Mouse (Mus musculus): ENCODE results near the gene Pik3cd.

DNA sequence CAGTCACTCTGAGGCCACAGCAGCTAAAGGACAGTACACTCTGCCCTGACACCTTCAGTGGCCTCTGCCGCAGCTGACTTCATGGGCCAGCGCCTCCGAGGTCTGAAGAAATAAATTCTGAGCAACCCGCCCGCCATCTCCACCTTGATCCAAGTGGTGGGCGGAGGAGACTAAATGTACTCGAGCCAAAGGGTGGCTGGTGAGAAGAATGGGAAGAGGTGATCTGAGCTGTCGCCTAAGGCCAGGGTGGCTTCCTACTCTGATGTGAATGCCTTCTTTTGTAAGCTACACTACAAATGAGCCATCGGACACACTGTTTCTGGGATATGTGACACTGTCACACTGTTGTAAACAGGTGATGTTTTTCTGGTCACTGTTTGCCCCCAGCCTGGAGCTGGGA, 56.6 kb downstream of the Pik3cd start:
- TF ChIP-seq CTCF (IDR thresholded peaks at IDR 0.05; ENCODE audit: borderline replicate concordance, control insufficient read depth, extremely low read depth, insufficient read depth, low read length, poor library complexity) (no peak), POLR2A (IDR thresholded peaks at IDR 0.05; ENCODE audit: control insufficient read depth, extremely low read depth, insufficient read depth, low read length, poor library complexity) (no peak)

Measured in thymus, adult 2 months (tissue).